ENCODE assay signal across 9 mouse cellular contexts in the genomic region with DNA sequence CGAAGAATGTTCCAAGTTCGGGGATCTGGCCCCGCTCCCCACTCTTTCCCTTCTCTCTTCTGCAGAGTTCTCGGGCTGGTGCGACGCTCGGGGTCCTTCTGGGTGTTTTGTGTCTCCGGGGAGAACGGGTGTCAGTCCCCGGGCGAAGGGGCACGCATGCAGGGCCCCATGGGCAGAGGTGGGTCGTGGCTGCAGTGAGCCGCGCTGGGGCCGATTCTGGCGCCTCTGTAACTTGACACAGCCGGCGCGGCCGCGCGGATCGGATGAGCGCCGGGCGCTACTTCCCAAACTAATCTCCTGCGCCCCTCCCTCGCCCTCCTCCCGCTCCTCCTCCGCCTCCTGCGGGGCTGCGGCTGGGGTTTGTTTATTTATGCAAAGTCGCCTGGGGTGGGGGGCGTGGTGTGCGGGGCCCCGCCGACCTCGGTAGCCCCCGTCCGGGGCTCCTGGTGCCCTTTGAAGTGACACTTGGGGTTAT. TPM values are rescaled to one million over a fixed set of nuclear protein-coding genes. Genes with fewer than 3 reads are reported as not detected.
DNase-seq lines count a peak whose midpoint lies in the region; ATAC-seq and TF ChIP-seq lines count a peak whose summit lies in the region.
"Had no signal": no experiment of that assay in that cellular context is flagged by ENCODE, and none has a peak within 500 bp of the region (broad histone marks: within the 10 kb centered on the region; RNA-seq: fewer than 3 reads in every experiment).

A gene (minus strand): TSS at position 243 of the 475 bp plus-strand sequence.

- peaks cover 17% of the 10 kb centered on the region; the same call in 1 of the 2 replicates for H3K27me3 ChIP-seq in heart, embryonic 12.5 days (replicated peaks)
- H3K27me3 ChIP-seq in liver, embryonic 11.5 days (replicated peaks; ENCODE audit: control insufficient read depth, insufficient read depth, low read length) = peaks cover 48% of the 10 kb centered on the region

- no peak within 1 kb of the TSS for H3K27ac ChIP-seq in heart, embryonic 12.5 days (ENCODE audit: poor library complexity, severe bottlenecking)
- H3K27ac ChIP-seq in liver, embryonic 11.5 days (ENCODE audit: low read depth, low read length) = no peak within 1 kb of the TSS
- no peak within 1 kb of the TSS for H3K27ac ChIP-seq in olfactory bulb, adult 2 months (ENCODE audit: insufficient read depth, low read depth, low read length)

- H3K9me3 ChIP-seq in heart, embryonic 12.5 days (replicated peaks) = peaks cover 5% of the 10 kb centered on the region; the same call in 1 of the 2 replicates
- H3K9me3 ChIP-seq in liver, embryonic 11.5 days (ENCODE audit: control insufficient read depth, low read length) = no peaks in the 10 kb centered on the region

- H3K4me3 ChIP-seq in heart, embryonic 12.5 days = peak within 1 kb of the TSS; percentile 58
- H3K4me3 ChIP-seq in liver, embryonic 11.5 days (ENCODE audit: low read depth, low read length) = peak within 1 kb of the TSS; percentile 48
- H3K4me3 ChIP-seq in olfactory bulb, adult 2 months (ENCODE audit: insufficient read depth, low read depth, low read length) = peak within 1 kb of the TSS; percentile 24

- peaks cover 44% of the 10 kb centered on the region for H3K4me1 ChIP-seq in heart, embryonic 12.5 days (replicated peaks)
- H3K4me1 ChIP-seq in liver, embryonic 11.5 days (replicated peaks; ENCODE audit: control insufficient read depth, insufficient read depth, low read length) = peaks cover 3% of the 10 kb centered on the region
- peaks cover 19% of the 10 kb centered on the region for H3K4me1 ChIP-seq in olfactory bulb, adult 2 months (ENCODE audit: control insufficient read depth, insufficient read depth, low read length)

- no peak for TF ChIP-seq POLR2A in olfactory bulb, adult 2 months (IDR thresholded peaks at IDR 0.05; ENCODE audit: insufficient read depth, low read depth, low read length)

- ATAC-seq in heart, embryonic 12.5 days (ENCODE audit: insufficient number of reproducible peaks, low FRiP score) = peak; percentile 48; the same call in 1 of the 2 replicates
- ATAC-seq in liver, embryonic 11.5 days (replicated peaks; ENCODE audit: low FRiP score) = no peak

- under 1% methylated on average over 41 of the region's 41 CpGs for WGBS in heart, embryonic 12.5 days
- under 1% methylated on average over 37 of the region's 41 CpGs for WGBS in liver, embryonic 11.5 days
- 2% methylated on average over 41 of the region's 41 CpGs for WGBS in olfactory bulb, adult 2 months

- no peak for DNase-seq in heart, adult 11 months
- peak; percentile 85 for DNase-seq in embryo, embryonic 11 days
- peak; percentile 7 to 14 for DNase-seq in heart, postnatal 36 days
- DNase-seq in liver, embryonic 11.5 days (ENCODE audit: low spot score) = no peak
- no peak for DNase-seq in left cerebral cortex, adult 18-20 months (ENCODE audit: low spot score in 2 of 2)
- no peak for DNase-seq in right cerebral cortex, postnatal 14 days

- no peak for TF ChIP-seq CTCF in olfactory bulb, adult 2 months (IDR thresholded peaks at IDR 0.05; ENCODE audit: insufficient read depth, low read depth, low read length)

- peak within 1 kb of the TSS; percentile 70 for H3K9ac ChIP-seq in heart, embryonic 12.5 days
- H3K9ac ChIP-seq in liver, embryonic 11.5 days (ENCODE audit: low read depth, low read length) = peak within 1 kb of the TSS; percentile 22

- intact Hi-C loops in heart, postnatal 36 days (cut with DNase I) = loop anchor here (5.0 kb wide), 1 partner anchor 62 kb away; no protein-coding TSS in a partner anchor

- no peaks in the 10 kb centered on the region for H3K36me3 ChIP-seq in heart, embryonic 12.5 days
- no peaks in the 10 kb centered on the region for H3K36me3 ChIP-seq in liver, embryonic 11.5 days (ENCODE audit: control insufficient read depth, insufficient read depth, low read length)

- H3K4me2 ChIP-seq in heart, embryonic 12.5 days = peak within 1 kb of the TSS; percentile 93
- H3K4me2 ChIP-seq in liver, embryonic 11.5 days = peak within 1 kb of the TSS; percentile 71

RNA-seq across cellular contexts. Expression of the gene that starts here (rescaled TPM):
- polyA plus RNA-seq in heart, embryonic 12.5 days (2016; fragmentation: Nextera tagmentation; extraction: Ambion mirVana) = 20.6 and 24.2 TPM in 2 replicates
- total RNA-seq in heart, postnatal 36 days (2021) = under 1 TPM; 0.65 to 0.97 TPM
- 4.0 and 4.6 TPM in 2 replicates for polyA plus RNA-seq in liver, embryonic 11.5 days (2014; fragmentation: Nextera tagmentation; extraction: Ambion mirVana)
- not detected in 2 replicates for polyA plus RNA-seq in olfactory bulb, adult 2 months (2012; ENCODE audit: insufficient read depth, insufficient read length, low replicate concordance, missing spikeins)
- total RNA-seq in left cerebral cortex, adult 18-20 months (2021) = 1 to 10 TPM; 2.1 to 2.2 TPM
- total RNA-seq: CH12.LX had no signal

Comparison
In these comparisons a context has a peak if more than half of its experiments do, and no peak if none do; other contexts are left out.
1. Peak in DNase-seq in heart, postnatal 36 days; RNA of the gene not detected or under 1 TPM.